Mouse (Mus musculus): ENCODE results near the gene Ankrd44.

GRCm38 (mm10) chr1:54726555-54726954, 199.6 kb downstream of the Ankrd44 start:
- TF ChIP-seq CTCF (IDR thresholded peaks at IDR 0.05; ENCODE audit: low read depth, low read length) (no peak), TAL1 (conservative IDR thresholded peaks at IDR 0.05; ENCODE audit: low read depth, low read length) (no peak), GATA2 (IDR thresholded peaks at IDR 0.05; ENCODE audit: borderline replicate concordance, low read depth, low read length) (no peak)

All from G1E (cell line).